Mouse (Mus musculus) heart, postnatal 0 days (tissue): ENCODE results near the gene Kcnn3. TPM values are rescaled to one million over a fixed set of nuclear protein-coding genes. Genes with fewer than 3 reads are reported as not detected.

Source experiments
- ATAC-seq: fragments of 200-750 bp; cut with Nextera tagmentation; 2 replicates; pipeline ENCODE4 v1.8.0; 2017; ENCODE audit warnings: low read depth, moderate number of reproducible peaks, moderate library complexity; ENCODE audit not compliant: insufficient read depth
- DNase-seq: peaks from one replicate; pipeline ENCODE4 v3.0.0-alpha.2; 2016; ENCODE audit warnings: low spot score
- H3K27ac ChIP-seq: fragments of 300-500 bp; sonication (generic); 2 replicates; pipeline ENCODE4 v1.5.1; 2014; ENCODE audit warnings: low read depth, mild to moderate bottlenecking
- H3K27me3 ChIP-seq: fragments of 300-500 bp; sonication (generic); 2 replicates; pipeline ENCODE4 v1.6.1; 2014; ENCODE audit warnings: low read length, mixed read lengths; ENCODE audit not compliant: control insufficient read depth, insufficient read depth
- H3K36me3 ChIP-seq: fragments of 300-500 bp; sonication (generic); replicated peaks from 2 replicates; pipeline ENCODE4 v1.6.1; 2014; ENCODE audit warnings: low read length, mixed read lengths; ENCODE audit not compliant: control insufficient read depth, insufficient read depth
- H3K4me1 ChIP-seq: fragments of 300-500 bp; sonication (generic); 2 replicates; pipeline ENCODE4 v1.6.1; 2014; ENCODE audit warnings: antibody characterized with exemption; ENCODE audit not compliant: control insufficient read depth, insufficient read depth
- H3K4me2 ChIP-seq: fragments of 300-500 bp; sonication (generic); 2 replicates; pipeline ENCODE4 v1.6.1; 2014; ENCODE audit warnings: low read depth, mild to moderate bottlenecking, low read length, moderate library complexity
- H3K4me3 ChIP-seq: fragments of 300-500 bp; sonication (generic); 2 replicates; pipeline ENCODE4 v1.5.1; 2014; ENCODE audit warnings: low read depth, low read length
- H3K9ac ChIP-seq: fragments of 300-500 bp; sonication (generic); replicated peaks from 2 replicates; pipeline ENCODE4 v1.6.1; 2014; ENCODE audit warnings: low read depth, low read length, mixed read lengths
- H3K9me3 ChIP-seq: fragments of 300-500 bp; sonication (generic); replicated peaks from 2 replicates; pipeline ENCODE4 v1.6.1; 2016; ENCODE audit warnings: low read length; ENCODE audit not compliant: control insufficient read depth
- CTCF ChIP-seq: IDR thresholded peaks from 2 replicates; pipeline ENCODE4 v1.5.1; 2016; ENCODE audit warnings: antibody characterized with exemption, control low read depth, low read depth
- EP300 ChIP-seq: IDR thresholded peaks from 2 replicates; pipeline ENCODE4 v1.6.1; 2016; ENCODE audit warnings: antibody characterized with exemption, low read depth
- WGBS: fragments of 180-500 bp; shearing (Covaris S2); extraction: QIAGEN DNeasy Blood & Tissue Kit; methylation state at CpG from one replicate; pipeline ENCODE4 v1.1.7; 2014; 5-methylcytosine and 5-hydroxymethylcytosine counted together
- polyA plus RNA-seq: library from polyadenylated mRNA; unstranded; fragments of >200 nt; fragmentation: Nextera tagmentation; extraction: Ambion mirVana; gene quantifications from 2 replicates; pipeline ENCODE4 v1.2.1, GENCODE M21; 2015
- total RNA-seq: library from RNA; depleted of rRNA; stranded (reverse); fragments of >200 nt; gene quantifications from 2 replicates; pipeline ENCODE4 v1.2.3, GENCODE M21; 2014; ENCODE audit warnings: low replicate concordance

Kcnn3 gene
- total and polyA plus RNA-seq, 2 experiments from 2014 or later: 1.5 to 4.7 TPM

DNA sequence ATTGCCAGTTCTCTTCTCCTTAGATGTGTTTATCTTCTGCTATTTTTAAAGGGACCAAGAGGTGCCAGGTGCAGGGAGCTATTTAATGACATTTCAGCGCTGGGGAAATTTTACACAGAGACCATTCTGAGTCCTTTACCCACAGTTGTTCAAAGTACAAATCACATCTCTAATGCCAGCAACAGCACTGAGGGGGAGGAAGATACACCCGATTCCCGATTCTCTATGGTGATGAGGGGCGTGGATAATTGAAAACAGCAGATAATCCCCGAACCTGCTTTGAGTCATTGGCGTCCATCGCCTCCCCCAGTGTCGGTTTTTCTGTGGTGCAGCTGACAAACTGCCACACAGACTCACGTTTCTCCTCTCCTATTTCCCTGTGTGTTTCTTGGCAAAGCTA lies 11.9 kb upstream of the Kcnn3 start:
- no peak for TF ChIP-seq CTCF
- TF ChIP-seq EP300: no peak
- Histone ChIP-seq H3K9ac (no peak overlapping the region), H3K4me1 (no peaks in the 10 kb centered on the region), H3K36me3 (no peaks in the 10 kb centered on the region), H3K9me3 (no peaks in the 10 kb centered on the region), H3K4me3 (no peak overlapping the region), H3K4me2 (no peak overlapping the region), H3K27ac (no peak overlapping the region), H3K27me3 (peaks cover 25% of the 10 kb centered on the region)
- ATAC-seq (no peak), DNase-seq (no peak)
- 32% methylated on average over 9 of the region's 9 CpGs for whole genome bisulfite sequencing

DNA sequence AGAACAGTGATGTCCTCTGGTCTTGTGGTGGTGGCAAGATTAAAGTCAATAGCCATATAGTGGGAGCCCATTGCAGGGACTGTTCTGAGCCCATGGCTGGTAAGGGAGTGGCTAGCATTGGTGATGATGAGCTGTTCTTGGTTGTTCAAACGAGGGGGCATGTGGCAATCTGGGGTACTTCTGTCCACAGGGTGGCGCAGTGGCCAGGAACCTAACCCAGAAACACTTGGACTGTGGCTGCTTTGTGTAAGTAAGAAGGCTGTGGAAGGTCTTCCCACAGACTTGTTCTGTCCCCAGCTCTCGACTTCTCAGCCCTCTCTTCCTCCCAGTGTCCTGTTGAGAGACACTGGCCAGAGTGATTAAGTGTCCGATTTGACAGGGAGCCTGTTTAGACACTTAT lies 9.0 kb upstream of the Kcnn3 start:
- H3K36me3 ChIP-seq: no peaks in the 10 kb centered on the region
- TF ChIP-seq EP300: no peak
- peak; percentile 67 for TF ChIP-seq CTCF
- H3K4me3 ChIP-seq: no peak overlapping the region
- H3K27ac ChIP-seq: no peak overlapping the region
- H3K9me3 ChIP-seq: no peaks in the 10 kb centered on the region
- peak overlapping the region; percentile 8; the same call in 1 of the 2 replicates for H3K4me2 ChIP-seq
- WGBS: 17% methylated on average over 4 of the region's 4 CpGs
- no peak for ATAC-seq
- no peaks in the 10 kb centered on the region for H3K4me1 ChIP-seq
- no peak overlapping the region for H3K9ac ChIP-seq
- no peak for DNase-seq
- peaks cover 22% of the 10 kb centered on the region for H3K27me3 ChIP-seq

DNA sequence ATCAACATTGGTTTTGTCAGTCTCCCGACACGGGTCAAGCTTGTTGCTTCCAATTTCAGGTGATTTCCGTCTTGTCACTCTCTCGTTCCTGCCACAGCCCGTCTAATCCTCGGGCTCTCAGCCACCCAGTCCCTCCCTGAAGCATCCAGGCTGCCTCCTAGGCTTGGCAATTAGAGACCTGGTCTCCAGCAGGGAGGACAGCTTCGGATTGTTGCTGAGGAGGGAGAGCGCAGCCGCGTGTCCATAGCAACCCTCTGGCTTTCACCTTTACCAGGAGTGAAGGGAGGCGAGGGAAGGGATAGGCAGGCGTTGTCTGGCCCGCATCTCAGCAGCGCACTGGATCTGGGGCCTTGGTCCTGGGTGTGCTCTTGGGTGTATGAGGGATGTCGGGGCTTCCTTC lies 8.6 kb upstream of the Kcnn3 start:
- H3K9me3 ChIP-seq: peaks cover 2% of the 10 kb centered on the region; the same call in 1 of the 2 replicates
- ATAC-seq: no peak
- TF ChIP-seq CTCF (no peak), EP300 (no peak)
- no peak overlapping the region for H3K9ac ChIP-seq
- no peak for DNase-seq
- peak overlapping the region; percentile 8; the same call in 1 of the 2 replicates for H3K4me2 ChIP-seq
- no peak overlapping the region for H3K4me3 ChIP-seq
- H3K4me1 ChIP-seq: no peaks in the 10 kb centered on the region
- H3K27me3 ChIP-seq: peaks cover 18% of the 10 kb centered on the region
- H3K27ac ChIP-seq: no peak overlapping the region
- 27% methylated on average over 15 of the region's 15 CpGs for WGBS
- no peaks in the 10 kb centered on the region for H3K36me3 ChIP-seq

DNA sequence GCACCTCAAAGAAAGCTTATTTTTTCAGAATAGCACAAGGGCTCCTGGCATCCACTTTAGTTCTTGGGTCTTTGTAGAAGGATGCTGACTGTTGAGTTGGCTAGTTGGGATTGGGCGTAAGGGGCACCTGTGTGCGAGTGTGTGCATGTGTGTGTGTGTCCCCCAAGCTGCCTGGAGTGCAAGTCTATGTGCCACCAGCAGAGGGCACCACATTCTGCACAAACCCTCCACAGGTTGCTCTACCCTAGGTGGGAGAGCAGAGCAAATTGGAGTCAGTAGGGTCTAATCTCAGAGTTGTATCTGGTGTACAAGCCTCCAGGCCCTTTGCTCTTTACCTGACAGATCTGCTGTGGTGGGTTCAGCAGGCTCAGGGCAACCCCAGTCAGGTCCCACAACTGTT lies 7.7 kb upstream of the Kcnn3 start:
- Histone ChIP-seq H3K9ac (no peak overlapping the region), H3K27me3 (peaks cover 14% of the 10 kb centered on the region), H3K4me1 (no peaks in the 10 kb centered on the region), H3K9me3 (peaks cover 8% of the 10 kb centered on the region; the same call in 1 of the 2 replicates), H3K4me3 (no peak overlapping the region), H3K4me2 (no peak overlapping the region), H3K27ac (no peak overlapping the region), H3K36me3 (no peaks in the 10 kb centered on the region)
- WGBS: 89% methylated on average over 2 of the region's 2 CpGs
- ATAC-seq (no peak), DNase-seq (no peak)
- TF ChIP-seq CTCF (peak; percentile 45), EP300 (no peak)

DNA sequence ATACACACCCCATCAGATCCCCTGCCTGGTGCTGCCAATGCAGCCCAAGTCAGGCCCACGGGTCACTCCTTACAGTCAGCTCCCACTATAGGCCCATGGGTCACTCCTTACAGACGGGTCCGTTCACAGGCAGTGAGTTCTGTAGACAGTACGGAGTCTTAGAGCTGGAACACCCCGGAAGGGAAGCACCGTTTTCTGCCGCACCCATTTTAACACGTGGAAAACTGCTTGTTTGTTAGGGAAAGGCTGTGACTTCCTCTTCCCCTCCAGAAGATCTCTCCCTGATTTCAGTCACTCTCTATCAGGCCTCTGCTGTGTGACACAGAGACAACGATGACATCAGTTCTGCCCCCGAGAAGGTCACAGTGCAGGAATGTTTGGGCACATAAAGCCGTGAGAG lies 4.5 kb upstream of the Kcnn3 start:
- ATAC-seq (no peak), DNase-seq (no peak)
- TF ChIP-seq EP300 (no peak), CTCF (no peak)
- Histone ChIP-seq H3K9me3 (peaks cover 8% of the 10 kb centered on the region; the same call in 1 of the 2 replicates), H3K4me1 (peaks cover 8% of the 10 kb centered on the region), H3K4me3 (no peak overlapping the region), H3K27ac (no peak overlapping the region), H3K9ac (no peak overlapping the region), H3K36me3 (no peaks in the 10 kb centered on the region), H3K4me2 (no peak overlapping the region), H3K27me3 (peaks cover 34% of the 10 kb centered on the region)
- 43% methylated on average over 11 of the region's 11 CpGs for WGBS

DNA sequence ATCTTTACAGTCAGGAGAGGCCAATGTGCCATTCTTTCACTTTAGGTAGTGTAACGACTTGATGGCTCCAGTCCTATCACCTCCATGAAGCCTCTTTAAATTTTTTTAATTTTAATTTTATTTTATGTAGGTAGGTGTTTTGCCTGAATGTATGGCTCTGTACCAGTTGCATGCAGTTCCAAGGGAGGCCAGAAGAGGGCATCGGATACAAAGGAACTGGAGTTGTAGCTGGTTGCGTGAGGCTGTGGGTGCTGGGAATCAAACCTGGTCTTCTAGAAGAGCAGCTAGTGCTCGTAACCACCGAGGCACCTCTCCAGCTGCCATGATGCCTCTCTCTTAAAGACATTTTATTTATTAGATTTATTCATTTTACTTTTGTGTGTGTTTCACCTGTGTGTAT lies 3.6 kb upstream of the Kcnn3 start:
- H3K9me3 ChIP-seq: peaks cover 8% of the 10 kb centered on the region; the same call in 1 of the 2 replicates
- no peak for TF ChIP-seq EP300
- no peak; the same call in 1 of the 2 replicates for TF ChIP-seq CTCF
- H3K4me3 ChIP-seq: no peak overlapping the region
- no peak for ATAC-seq
- no peak for DNase-seq
- no peak overlapping the region for H3K27ac ChIP-seq
- peaks cover 41% of the 10 kb centered on the region for H3K27me3 ChIP-seq
- peaks cover 15% of the 10 kb centered on the region for H3K4me1 ChIP-seq
- H3K36me3 ChIP-seq: no peaks in the 10 kb centered on the region
- H3K4me2 ChIP-seq: no peak overlapping the region
- H3K9ac ChIP-seq: no peak overlapping the region
- 87% methylated on average over 5 of the region's 5 CpGs for WGBS
